Mouse (Mus musculus) lung, adult 2 months (tissue): ENCODE measurements around the gene Tspyl2.

ENCODE experiments used
- CTCF ChIP-seq: fragments of 200-500 bp; IDR thresholded peaks from 2 replicates; pipeline ENCODE4 v1.5.1; 2011; ENCODE audit warnings: mild to moderate bottlenecking, low read length, control low read depth; ENCODE audit not compliant: insufficient read depth
- POLR2A ChIP-seq: fragments of 200-500 bp; IDR thresholded peaks from 2 replicates; pipeline ENCODE4 v1.6.1; 2011; ENCODE audit warnings: low read depth, mild to moderate bottlenecking, control low read depth, low read length, borderline replicate concordance; ENCODE audit errors: extremely low read depth

- no peak for TF ChIP-seq CTCF
- no peak for TF ChIP-seq POLR2A
Measured at GRCm38 (mm10) chrX:152366418-152366817, 24.2 kb upstream of the Tspyl2 start.
